Mouse (Mus musculus): ENCODE measurements at regions not wholly inside any gene's neighbourhood (a gene's known extent, or its start where the extent isn't known, plus 50 kb on each side); places are given as distances from the start of the nearest gene placed in this dataset.

GRCm38 (mm10) chr3:21854340-21854739 lies 222.1 kb upstream of the Tbl1xr1 start:
- TF ChIP-seq CTCF (IDR thresholded peaks at IDR 0.05; ENCODE audit: low read depth): no peak
- TF ChIP-seq EP300 (IDR thresholded peaks at IDR 0.05; ENCODE audit: low read depth): no peak

All from heart, postnatal 0 days (tissue).